ENCODE assay signal across 19 mouse cellular contexts in the genomic region with DNA sequence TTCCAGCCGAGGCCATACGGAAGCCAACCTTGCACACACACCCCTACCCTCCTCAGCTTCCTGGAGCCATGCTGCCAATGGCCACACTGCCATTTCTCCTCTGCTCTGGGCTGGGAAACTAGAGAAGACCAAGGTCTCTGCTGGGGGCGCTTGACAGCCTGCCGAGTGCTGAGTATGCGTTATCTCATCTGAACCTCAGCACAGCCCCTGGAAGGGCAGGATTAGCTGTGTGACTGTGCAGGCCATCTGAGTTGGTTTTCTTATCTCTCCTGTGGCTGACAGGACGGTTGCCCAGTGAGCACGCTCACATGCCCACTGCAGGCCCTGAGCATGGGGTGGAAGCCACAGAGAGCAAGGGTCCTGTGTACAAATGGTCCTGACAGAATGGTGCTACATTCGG. TPM values are rescaled to one million over a fixed set of nuclear protein-coding genes. Genes with fewer than 3 reads are reported as not detected.
DNase-seq lines count a peak whose midpoint lies in the region; ATAC-seq and TF ChIP-seq lines count a peak whose summit lies in the region.
"Had no signal": no experiment of that assay in that cellular context is flagged by ENCODE, and none has a peak within 500 bp of the region (broad histone marks: within the 10 kb centered on the region; RNA-seq: fewer than 3 reads in every experiment).

No protein-coding gene starts in this region.

- TF ChIP-seq CTCF in lung, postnatal 0 days (IDR thresholded peaks at IDR 0.05), result no peak
- TF ChIP-seq CTCF in thymus, adult 2 months (IDR thresholded peaks at IDR 0.05; ENCODE audit: borderline replicate concordance, control insufficient read depth, extremely low read depth, insufficient read depth, low read length, poor library complexity), result no peak

- no peak overlapping the region for H3K9ac ChIP-seq in lung, embryonic 15.5 days
- no peak overlapping the region for H3K9ac ChIP-seq in lung, postnatal 0 days (replicated peaks; ENCODE audit: low read depth)
- peak overlapping the region; percentile 47 for H3K9ac ChIP-seq in liver, embryonic 12.5 days
- H3K9ac ChIP-seq: embryonic facial prominence, embryonic 15.5 days; forebrain, embryonic 12.5 days; limb, embryonic 12.5 days; midbrain, embryonic 15.5 days had no signal

- peaks cover 47% of the 10 kb centered on the region for H3K4me1 ChIP-seq in lung, embryonic 15.5 days
- H3K4me1 ChIP-seq in lung, postnatal 0 days (ENCODE audit: insufficient read depth, low read depth, low read length), result no peaks in the 10 kb centered on the region
- H3K4me1 ChIP-seq in liver, embryonic 12.5 days, result peaks cover 55% of the 10 kb centered on the region
- no peaks in the 10 kb centered on the region for H3K4me1 ChIP-seq in thymus, adult 2 months (replicated peaks; ENCODE audit: control insufficient read depth, insufficient read depth, low read length)
- H3K4me1 ChIP-seq: forebrain, embryonic 12.5 days; limb, embryonic 12.5 days had no signal

- WGBS in lung, embryonic 15.5 days, result 79% methylated on average over 8 of the region's 8 CpGs
- WGBS in lung, postnatal 0 days, result 87% methylated on average over 8 of the region's 8 CpGs
- 22% methylated on average over 8 of the region's 8 CpGs for WGBS in liver, embryonic 12.5 days (ENCODE audit: insufficient replicate concordance)
- 95% methylated on average over 8 of the region's 8 CpGs for WGBS in thymus, adult 2 months

- peaks cover 70% of the 10 kb centered on the region for H3K36me3 ChIP-seq in lung, embryonic 15.5 days
- H3K36me3 ChIP-seq in lung, postnatal 0 days (ENCODE audit: insufficient read depth, low read length), result peaks cover 36% of the 10 kb centered on the region; the same call in 1 of the 2 replicates
- H3K36me3 ChIP-seq in liver, embryonic 12.5 days, result peaks cover 92% of the 10 kb centered on the region
- peaks cover 51% of the 10 kb centered on the region for H3K36me3 ChIP-seq in thymus, adult 2 months (ENCODE audit: control insufficient read depth, insufficient read depth, low read length)

- DNase-seq in cerebellum, adult 9-10 months, result peak; percentile 31
- DNase-seq in cerebellum, postnatal 4 days (ENCODE audit: low spot score in 2 of 2), result no peak
- no peak for DNase-seq in lung, postnatal 0 days (ENCODE audit: low spot score)
- DNase-seq in retina, postnatal 1 day, result no peak
- no peak for DNase-seq in thymus, adult 2 months
- DNase-seq: adrenal gland, adult 8-10 months; embryo, embryonic 11 days; gastrocnemius, postnatal 36 days had no signal

- TF ChIP-seq POLR2A in thymus, adult 2 months (IDR thresholded peaks at IDR 0.05; ENCODE audit: control insufficient read depth, extremely low read depth, insufficient read depth, low read length, poor library complexity), result no peak

- no peak overlapping the region for H3K4me2 ChIP-seq in lung, embryonic 15.5 days
- H3K4me2 ChIP-seq in lung, postnatal 0 days (replicated peaks; ENCODE audit: low read depth, low read length), result no peak overlapping the region
- peak overlapping the region; percentile 51 for H3K4me2 ChIP-seq in liver, embryonic 12.5 days
- H3K4me2 ChIP-seq: embryonic facial prominence, embryonic 15.5 days; forebrain, embryonic 12.5 days; heart, embryonic 11.5 days; limb, embryonic 12.5 days; midbrain, embryonic 15.5 days had no signal

- no peak overlapping the region for H3K4me3 ChIP-seq in lung, embryonic 15.5 days
- H3K4me3 ChIP-seq in lung, postnatal 0 days (ENCODE audit: low read depth, low read length), result no peak overlapping the region
- H3K4me3 ChIP-seq in liver, embryonic 12.5 days, result peak overlapping the region; percentile 5; the same call in 1 of the 2 replicates
- no peak overlapping the region for H3K4me3 ChIP-seq in thymus, adult 2 months (ENCODE audit: control insufficient read depth, insufficient read depth, low read length)
- H3K4me3 ChIP-seq: embryonic facial prominence, embryonic 15.5 days; forebrain, embryonic 12.5 days; limb, embryonic 12.5 days; midbrain, embryonic 15.5 days had no signal

- no peaks in the 10 kb centered on the region for H3K9me3 ChIP-seq in lung, embryonic 15.5 days
- H3K9me3 ChIP-seq in lung, postnatal 0 days (ENCODE audit: low read length), result no peaks in the 10 kb centered on the region
- H3K9me3 ChIP-seq in liver, embryonic 12.5 days (replicated peaks), result no peaks in the 10 kb centered on the region
- H3K9me3 ChIP-seq: embryonic facial prominence, embryonic 15.5 days; forebrain, embryonic 12.5 days; limb, embryonic 12.5 days; midbrain, embryonic 15.5 days had no signal

- TF ChIP-seq EP300 in lung, postnatal 0 days (IDR thresholded peaks at IDR 0.05), result no peak

- no peak for ATAC-seq in lung, embryonic 15.5 days (ENCODE audit: borderline replicate concordance, extremely low read depth, low FRiP score, low TSS enrichment)
- ATAC-seq in lung, postnatal 0 days, result no peak
- ATAC-seq in liver, embryonic 12.5 days, result peak; percentile 86
- ATAC-seq in CD4-positive, CD25-positive, alpha-beta regulatory T cell, adult 4 months, result no peak
- ATAC-seq: inflammation-experienced regulatory T-cells, adult 6 months; midbrain, embryonic 15.5 days had no signal

- H3K27ac ChIP-seq in lung, embryonic 15.5 days, result 0 out of 2 replicates have a peak overlapping the region, but pooled peaks have one; percentile 91
- H3K27ac ChIP-seq in lung, postnatal 0 days (ENCODE audit: low read length), result no peak overlapping the region
- peak overlapping the region; percentile 82 for H3K27ac ChIP-seq in liver, embryonic 12.5 days
- H3K27ac ChIP-seq in thymus, adult 2 months (ENCODE audit: control insufficient read depth, insufficient read depth, low read length), result no peak overlapping the region
- H3K27ac ChIP-seq: embryonic facial prominence, embryonic 15.5 days; forebrain, embryonic 12.5 days; kidney, postnatal 0 days; limb, embryonic 12.5 days; midbrain, embryonic 15.5 days had no signal

- H3K27me3 ChIP-seq in lung, embryonic 15.5 days, result no peaks in the 10 kb centered on the region
- H3K27me3 ChIP-seq in lung, postnatal 0 days (replicated peaks; ENCODE audit: insufficient read depth, low read length), result no peaks in the 10 kb centered on the region
- no peaks in the 10 kb centered on the region for H3K27me3 ChIP-seq in liver, embryonic 12.5 days (replicated peaks)
- no peaks in the 10 kb centered on the region for H3K27me3 ChIP-seq in thymus, adult 2 months (ENCODE audit: control insufficient read depth, insufficient read depth, low read length)
- H3K27me3 ChIP-seq: CH12.LX; embryonic facial prominence, embryonic 15.5 days; forebrain, embryonic 12.5 days; limb, embryonic 12.5 days; midbrain, embryonic 15.5 days had no signal

RNA-seq across cellular contexts. Expression of a gene that starts 8.3 kb away (rescaled TPM):
- 6.7 and 7.6 TPM in 2 replicates for polyA plus RNA-seq in lung, embryonic 15.5 days (2015; fragmentation: Nextera tagmentation; extraction: Ambion mirVana)
- 2.3 and 2.9 TPM in 2 replicates for polyA plus RNA-seq in lung, postnatal 0 days (2015; fragmentation: Nextera tagmentation; extraction: Ambion mirVana)
- polyA plus RNA-seq in liver, embryonic 12.5 days (2016; fragmentation: Nextera tagmentation; extraction: Ambion mirVana), result 1.8 and 2.0 TPM in 2 replicates
- 1 to 10 TPM in 1 of 2 experiments, not detected in 1; 1.4 TPM for polyA plus RNA-seq in CD4-positive, CD25-positive, alpha-beta regulatory T cell, adult 4 months (2017; shearing (Covaris generic))
- polyA plus RNA-seq in thymus, adult 2 months (2012; rRNA removed), result 12.9 and 17.6 TPM in 2 replicates

RNA-seq across cellular contexts. Expression of a gene that starts 9.5 kb away (rescaled TPM):
- 102 and 110 TPM in 2 replicates for polyA plus RNA-seq in lung, embryonic 15.5 days (2015; fragmentation: Nextera tagmentation; extraction: Ambion mirVana)
- polyA plus RNA-seq in lung, postnatal 0 days (2015; fragmentation: Nextera tagmentation; extraction: Ambion mirVana), result 102 and 110 TPM in 2 replicates
- polyA plus RNA-seq in liver, embryonic 12.5 days (2016; fragmentation: Nextera tagmentation; extraction: Ambion mirVana), result 136 and 143 TPM in 2 replicates
- polyA plus RNA-seq in CD4-positive, CD25-positive, alpha-beta regulatory T cell, adult 4 months (2017; shearing (Covaris generic)), result 100 to 1,000 TPM in 1 of 2 experiments, 10 to 100 TPM in 1; 83.0 to 153 TPM
- 105 and 111 TPM in 2 replicates for polyA plus RNA-seq in thymus, adult 2 months (2012; rRNA removed)

RNA-seq across cellular contexts. Expression of a gene that starts 19.5 kb away (rescaled TPM):
- 0.16 and 0.62 TPM in 2 replicates for polyA plus RNA-seq in lung, embryonic 15.5 days (2015; fragmentation: Nextera tagmentation; extraction: Ambion mirVana)
- 0.13 and 0.27 TPM in 2 replicates for polyA plus RNA-seq in lung, postnatal 0 days (2015; fragmentation: Nextera tagmentation; extraction: Ambion mirVana)
- 0.05 TPM in 1 of 2 replicates, not detected in the other for polyA plus RNA-seq in liver, embryonic 12.5 days (2016; fragmentation: Nextera tagmentation; extraction: Ambion mirVana)
- 1 to 10 TPM; 1.0 to 1.2 TPM for polyA plus RNA-seq in CD4-positive, CD25-positive, alpha-beta regulatory T cell, adult 4 months (2017; shearing (Covaris generic))
- polyA plus RNA-seq in thymus, adult 2 months (2012; rRNA removed), result 0.08 and 0.23 TPM in 2 replicates
- polyA plus RNA-seq: limb, embryonic 12.5 days had no signal

RNA-seq across cellular contexts. Expression of a gene that starts 58.4 kb away (rescaled TPM):
- 496 and 501 TPM in 2 replicates for polyA plus RNA-seq in lung, embryonic 15.5 days (2015; fragmentation: Nextera tagmentation; extraction: Ambion mirVana)
- 398 and 422 TPM in 2 replicates for polyA plus RNA-seq in lung, postnatal 0 days (2015; fragmentation: Nextera tagmentation; extraction: Ambion mirVana)
- polyA plus RNA-seq in liver, embryonic 12.5 days (2016; fragmentation: Nextera tagmentation; extraction: Ambion mirVana), result 40.7 and 46.7 TPM in 2 replicates
- polyA plus RNA-seq in CD4-positive, CD25-positive, alpha-beta regulatory T cell, adult 4 months (2017; shearing (Covaris generic)), result not detected
- 6.1 and 7.0 TPM in 2 replicates for polyA plus RNA-seq in thymus, adult 2 months (2012; rRNA removed)
- polyA plus RNA-seq: inflammation-experienced regulatory T-cells, adult 6 months had no signal

Comparison
In these comparisons a context has a peak if more than half of its experiments do, and no peak if none do; other contexts are left out.
1. H3K27ac ChIP-seq: peak in lung, embryonic 15.5 days (single experiment) and liver, embryonic 12.5 days (single experiment); none in lung, postnatal 0 days (single experiment) and thymus, adult 2 months (single experiment).